Mouse (Mus musculus) megakaryocyte, embryonic 14.5 days (primary cell): ENCODE data around the gene Ccnd3.

Experiments
- FLI1 ChIP-seq: IDR thresholded peaks from 2 replicates; pipeline ENCODE4 v1.6.1; 2012; ENCODE audit warnings: low read length, inconsistent platforms, mixed read lengths
- GATA1 ChIP-seq: IDR thresholded peaks from 3 replicates; pipeline ENCODE4 v1.6.1; 2012; ENCODE audit warnings: mixed read lengths, low read length, inconsistent platforms, borderline replicate concordance

DNA sequence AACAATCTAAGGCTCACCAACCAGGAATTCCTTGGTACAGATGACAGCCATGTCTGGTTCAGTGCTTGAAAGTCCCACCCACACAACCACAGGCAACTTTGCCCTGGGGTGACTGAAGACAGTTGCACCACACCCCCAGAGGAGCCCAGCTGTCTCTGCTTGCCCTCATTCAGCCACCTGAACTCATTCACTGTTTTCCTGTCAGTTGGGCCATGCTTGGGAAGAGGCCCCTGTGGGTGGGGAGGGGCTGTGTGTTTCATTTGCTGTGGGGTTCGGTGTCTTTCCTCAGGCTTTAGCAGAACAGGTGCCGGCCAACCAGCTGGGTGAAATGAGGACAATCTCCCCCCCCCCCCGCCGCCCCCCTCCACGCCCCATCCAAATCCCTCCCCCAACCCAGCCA is 37.2 kb downstream of the Ccnd3 start:
- TF ChIP-seq FLI1 (no peak), GATA1 (no peak)
